Mouse (Mus musculus): ENCODE results near the gene Hexim2.

Hexim2 gene

GRCm38 (mm10) chr11:103131701-103132575 lies at the start of gene Hexim2:
Gene Hexim2, plus strand, starts transcription at chr11:103132429.
- peak; percentile 80 for DNase-seq

DNA sequence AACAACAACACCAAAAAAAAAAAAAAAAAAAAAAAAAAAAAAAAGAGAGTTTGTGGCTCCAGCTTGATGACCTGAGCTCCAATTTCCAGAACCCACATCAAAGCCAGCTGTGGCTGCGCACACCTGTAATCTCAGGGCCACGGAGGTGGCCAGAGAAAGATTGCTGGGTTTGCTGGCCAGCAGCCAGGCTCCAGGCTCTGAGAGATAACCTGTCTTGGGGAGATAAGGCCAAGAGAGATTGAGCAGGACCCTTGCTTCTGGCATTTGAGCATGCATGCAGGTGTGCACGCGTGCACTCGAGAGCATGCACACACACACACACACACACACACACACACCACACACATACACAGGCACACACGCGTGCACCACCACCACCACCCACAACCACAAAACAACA lies 38.9 kb upstream of the Hexim2 start:
- no peak for DNase-seq

- no peak for DNase-seq
Measured at GRCm38 (mm10) chr11:103093862-103094833, 38.1 kb upstream of the Hexim2 start.

- DNase-seq, result no peak
Measured at GRCm38 (mm10) chr11:103095107-103095670, 37.0 kb upstream of the Hexim2 start.

- no peak for DNase-seq
Measured at GRCm38 (mm10) chr11:103095801-103096200, 36.4 kb upstream of the Hexim2 start.

DNA sequence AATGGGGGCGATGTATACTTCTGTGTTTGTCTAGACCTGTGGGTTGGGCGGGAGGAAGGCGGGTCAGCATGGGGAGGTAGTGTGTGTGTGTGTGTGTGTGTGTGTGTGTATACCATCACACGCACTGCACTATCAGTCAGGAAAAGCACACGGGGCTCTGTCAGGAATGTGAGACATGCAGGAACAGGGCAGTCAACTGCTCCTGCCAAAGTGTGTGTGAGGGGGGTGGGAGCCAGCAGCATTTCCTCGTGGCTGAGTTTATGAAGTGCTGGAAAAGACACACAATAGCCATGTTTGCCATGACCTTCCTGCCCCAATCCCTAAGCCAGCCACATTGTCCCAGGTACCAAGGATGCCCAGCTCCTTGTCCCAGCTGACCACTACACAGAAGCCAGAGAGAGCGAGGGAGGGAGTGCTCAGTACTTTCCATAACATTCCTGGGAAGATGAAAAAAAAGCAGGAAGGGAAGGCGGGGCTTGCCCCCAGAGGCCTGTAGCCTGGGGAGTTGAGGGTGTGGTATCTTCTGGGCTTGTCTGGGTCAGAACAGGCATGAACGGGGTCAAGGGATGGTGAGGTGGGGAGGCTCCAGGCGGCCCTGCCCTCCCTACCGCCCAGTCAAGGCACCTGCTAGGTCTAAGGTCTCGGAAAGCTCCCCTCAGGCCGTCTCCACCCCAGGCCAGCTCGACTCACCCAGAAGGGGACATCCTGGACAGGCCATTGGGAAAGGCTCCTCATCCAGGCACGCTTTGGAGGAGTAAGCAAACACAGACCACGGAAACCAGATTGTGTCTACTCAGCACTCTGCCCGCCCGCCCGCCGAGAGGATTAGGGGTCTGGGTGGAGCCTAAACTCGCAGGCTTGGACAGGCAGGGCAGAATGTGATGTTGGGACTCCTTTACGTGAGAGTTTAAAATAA lies 35.0 kb upstream of the Hexim2 start:
- DNase-seq, result no peak

GRCm38 (mm10) chr11:103098531-103099190 lies 33.6 kb upstream of the Hexim2 start:
- DNase-seq, result peak; percentile 32

GRCm38 (mm10) chr11:103099352-103099940 lies 32.8 kb upstream of the Hexim2 start:
- DNase-seq, result no peak

GRCm38 (mm10) chr11:103100361-103100760 lies 31.9 kb upstream of the Hexim2 start:
- DNase-seq, result peak; percentile 38

DNA sequence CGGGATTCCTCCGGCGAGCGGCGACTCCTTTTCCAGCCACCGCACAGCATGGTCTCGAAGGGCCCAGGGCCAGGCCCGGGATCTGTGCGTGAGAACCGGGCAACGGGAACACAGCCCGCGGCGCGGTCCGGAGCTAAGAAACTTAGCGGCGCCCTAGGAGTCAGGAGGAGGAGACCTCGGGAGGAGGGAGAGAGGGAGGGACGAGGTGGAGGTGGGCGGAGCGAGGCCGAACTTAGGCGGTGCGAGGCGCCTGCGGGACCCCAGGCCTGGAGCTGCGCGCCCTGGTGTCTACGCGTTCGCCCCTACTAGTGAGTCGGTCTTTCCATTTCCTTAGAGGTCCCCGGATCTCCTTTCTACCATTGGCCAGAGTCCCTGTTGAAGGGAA lies 30.8 kb upstream of the Hexim2 start, which contains the start of the genes Plcd3 and Acbd4:
Gene Plcd3, minus strand, starts transcription at position 178 of the 385 bp plus-strand sequence.
Gene Acbd4, plus strand, starts transcription at position 202 of the 385 bp plus-strand sequence.
- DNase-seq, result peak; percentile 81

DNA sequence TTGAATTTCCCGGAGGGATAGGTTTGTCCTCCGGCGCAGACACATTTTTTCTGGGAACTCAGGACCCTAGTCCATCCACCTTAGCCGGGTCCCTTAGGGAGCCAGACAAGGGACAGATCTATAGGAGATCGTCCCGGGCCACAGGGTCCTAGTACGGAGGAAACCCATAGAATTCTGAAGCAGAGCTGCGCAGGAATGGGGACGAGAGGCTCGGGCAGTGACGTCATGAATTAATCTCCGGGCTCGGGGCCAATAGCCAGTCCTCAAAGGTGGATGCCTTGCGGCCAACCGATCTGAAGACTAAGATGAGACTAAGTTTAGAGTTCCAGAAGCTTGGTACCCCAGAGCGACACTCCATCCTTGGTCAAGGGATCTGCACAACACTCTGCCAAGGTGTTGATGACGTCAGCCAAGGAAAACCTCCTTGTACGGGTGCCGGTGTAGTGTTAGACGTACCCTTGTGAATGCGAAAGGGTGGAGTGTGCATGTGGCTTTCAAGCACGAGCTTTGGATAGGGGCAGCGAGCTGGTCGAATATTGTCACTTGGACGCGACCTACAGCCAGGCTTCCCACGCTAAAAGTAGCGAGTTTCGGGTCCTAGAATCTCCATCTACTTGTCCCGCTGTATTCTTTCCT lies 30.2 kb upstream of the Hexim2 start:
- peak; percentile 86 for DNase-seq

GRCm38 (mm10) chr11:103102725-103103349 lies 29.4 kb upstream of the Hexim2 start:
- DNase-seq, result peak; percentile 99

GRCm38 (mm10) chr11:103103621-103104020 lies 28.6 kb upstream of the Hexim2 start:
- peak; percentile 37 for DNase-seq

- DNase-seq, result no peak
Measured at GRCm38 (mm10) chr11:103104469-103104868, 27.8 kb upstream of the Hexim2 start.

DNA sequence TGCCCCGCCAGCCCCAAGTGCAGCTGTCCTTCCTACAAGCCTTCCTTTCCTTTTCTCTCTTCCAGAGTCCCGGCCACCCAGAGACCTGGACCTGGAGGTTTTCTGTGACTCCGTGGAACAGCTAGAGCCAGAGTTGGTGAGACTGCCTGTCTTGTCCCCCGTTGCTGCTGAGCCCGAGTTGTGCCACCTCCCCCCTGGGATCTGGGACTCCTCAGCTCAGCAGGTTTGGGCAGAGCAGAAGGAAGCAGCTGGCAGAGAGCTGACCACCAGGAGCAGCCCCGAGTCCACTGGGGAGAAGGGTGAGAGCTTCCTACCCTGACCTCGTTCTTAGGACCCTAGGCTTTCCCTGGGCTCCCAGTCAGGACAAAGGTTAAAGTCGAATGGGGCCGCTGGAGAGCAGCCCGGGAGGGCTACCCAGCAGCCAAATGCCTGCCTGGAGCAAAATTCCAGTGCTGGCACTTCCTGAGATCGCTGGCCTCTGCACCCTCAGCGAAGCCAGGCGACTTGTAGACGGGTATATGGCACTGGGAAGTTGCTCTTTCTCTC lies 27.0 kb upstream of the Hexim2 start:
- DNase-seq, result no peak

- no peak for DNase-seq
Measured at GRCm38 (mm10) chr11:103105810-103106209, 26.4 kb upstream of the Hexim2 start.

DNA sequence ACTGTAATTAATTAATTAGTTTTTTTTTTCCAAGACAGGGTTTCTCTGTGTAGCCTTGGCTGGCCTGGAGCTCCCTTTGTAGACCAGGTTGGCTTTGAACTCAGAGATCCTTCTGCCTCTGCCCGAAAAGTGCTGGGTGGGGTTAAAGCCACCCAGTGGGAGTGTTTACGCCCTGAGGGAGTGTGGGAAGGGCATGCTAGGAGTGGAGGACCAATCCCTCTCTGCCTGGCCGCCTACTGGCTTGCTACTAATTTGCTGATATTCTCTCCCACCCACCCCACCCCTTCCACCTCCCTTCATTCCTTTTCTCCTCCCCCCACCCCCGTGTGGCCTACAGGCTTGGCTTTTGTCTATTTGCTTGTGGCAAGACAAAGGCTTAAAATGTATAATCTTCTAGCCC lies 25.8 kb upstream of the Hexim2 start:
- DNase-seq, result no peak

DNA sequence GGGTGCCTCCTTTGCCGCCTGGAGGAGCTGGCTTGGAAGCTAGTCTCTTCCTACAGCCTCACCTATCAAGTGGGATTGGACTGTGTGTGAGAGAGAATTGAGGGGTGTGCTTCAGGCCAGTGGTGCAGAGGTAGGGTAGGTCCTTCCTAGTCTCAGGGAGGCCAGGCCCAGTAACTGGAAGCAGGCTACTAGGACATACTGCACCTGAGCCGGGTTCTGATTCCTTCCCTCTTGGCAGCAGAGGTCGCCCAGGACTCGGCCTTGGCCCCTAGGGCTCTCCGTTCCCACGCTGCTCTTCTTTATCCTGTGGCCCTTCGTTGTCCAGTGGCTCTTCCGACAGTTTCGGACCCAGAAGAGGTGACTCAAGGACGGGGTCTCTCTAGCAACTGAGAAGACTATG lies 20.9 kb upstream of the Hexim2 start:
- no peak for DNase-seq

- peak; percentile 49 for DNase-seq
Measured at GRCm38 (mm10) chr11:103111881-103112551, 20.2 kb upstream of the Hexim2 start.
